Mouse (Mus musculus): Measurements from ENCODE around the gene Inhbc. TPM values are rescaled to one million over a fixed set of nuclear protein-coding genes. Genes with fewer than 3 reads are reported as not detected.

The Inhbc gene
- polyA plus RNA-seq, 2 experiments = not detected

DNA sequence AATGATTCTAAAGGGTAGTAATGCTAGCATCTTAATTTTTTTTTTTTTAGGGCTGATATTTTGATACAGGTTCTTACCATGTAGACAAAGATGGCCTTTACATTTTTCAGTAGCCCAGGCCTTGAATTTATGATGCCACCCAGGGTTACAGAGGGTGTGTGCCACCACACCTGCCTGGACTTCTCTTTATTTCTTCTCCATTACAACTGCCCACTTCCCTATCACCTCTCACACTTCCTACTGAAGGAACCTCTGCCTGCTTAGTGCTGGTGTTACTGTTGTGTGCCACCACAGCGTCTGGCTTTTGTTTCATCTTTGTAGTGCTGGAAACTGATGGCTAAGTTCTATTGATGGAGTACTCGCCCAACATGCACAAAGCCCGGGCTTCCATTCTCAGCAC, 9.5 kb downstream of the Inhbc start:
- Histone ChIP-seq H3K27me3 (ENCODE audit: control insufficient read depth, insufficient read depth, low read length) (no peaks in the 10 kb centered on the region), H3K4me3 (replicated peaks; ENCODE audit: low read length) (no peak overlapping the region), H3K4me1 (ENCODE audit: control insufficient read depth, insufficient read depth, low read length) (no peaks in the 10 kb centered on the region), H3K9ac (ENCODE audit: low read depth, low read length, severe bottlenecking) (no peak overlapping the region), H3K36me3 (ENCODE audit: control insufficient read depth, insufficient read depth, low read length) (no peaks in the 10 kb centered on the region), H3K27ac (replicated peaks; ENCODE audit: low read depth, low read length) (no peak overlapping the region), H3K4me2 (replicated peaks; ENCODE audit: low read depth, low read length, severe bottlenecking) (no peak overlapping the region), H3K9me3 (ENCODE audit: control insufficient read depth, low read length) (no peaks in the 10 kb centered on the region)
- DNase-seq (ENCODE audit: low spot score) = no peak
- WGBS = 78% methylated on average over 3 of the region's 3 CpGs
- no peak for ATAC-seq (ENCODE audit: low FRiP score, low read depth)
- TF ChIP-seq POLR2A (IDR thresholded peaks at IDR 0.05; ENCODE audit: borderline replicate concordance, extremely low read depth, insufficient read depth, insufficient read length) = no peak

DNA sequence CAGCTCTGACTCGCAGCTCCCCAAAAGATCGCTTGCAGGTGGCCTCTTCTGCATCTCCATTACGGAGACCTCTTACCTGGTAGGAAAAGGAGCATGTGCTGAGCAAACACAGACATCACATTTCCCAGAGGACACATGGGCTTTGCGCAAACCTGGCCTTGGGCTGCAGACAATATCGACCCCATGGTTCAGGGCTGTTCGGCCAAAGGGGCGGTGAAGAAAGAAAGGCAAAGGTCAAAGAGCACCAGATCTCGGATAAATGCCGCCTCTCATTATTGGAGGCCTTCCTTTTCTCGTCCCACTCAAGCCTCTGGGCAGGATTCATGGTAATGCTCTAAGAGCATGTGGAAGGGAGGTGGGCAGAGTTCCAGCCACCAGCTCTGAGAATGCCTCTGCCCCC, 14.9 kb downstream of the Inhbc start:
- no peak overlapping the region for H3K27ac ChIP-seq (replicated peaks; ENCODE audit: low read depth, low read length)
- H3K9me3 ChIP-seq (ENCODE audit: control insufficient read depth, low read length) = no peaks in the 10 kb centered on the region
- 0 out of 2 replicates have a peak, but pooled peaks cover 6% of the 10 kb centered on the region for H3K4me1 ChIP-seq (ENCODE audit: control insufficient read depth, insufficient read depth, low read length)
- H3K4me2 ChIP-seq (replicated peaks; ENCODE audit: low read depth, low read length, severe bottlenecking) = no peak overlapping the region
- 72% methylated on average over 10 of the region's 10 CpGs for WGBS
- ATAC-seq (ENCODE audit: low FRiP score, low read depth) (no peak), DNase-seq (ENCODE audit: low spot score) (no peak)
- H3K9ac ChIP-seq (ENCODE audit: low read depth, low read length, severe bottlenecking) = no peak overlapping the region
- no peak overlapping the region for H3K4me3 ChIP-seq (replicated peaks; ENCODE audit: low read length)
- H3K36me3 ChIP-seq (ENCODE audit: control insufficient read depth, insufficient read depth, low read length) = no peaks in the 10 kb centered on the region
- no peak for TF ChIP-seq POLR2A (IDR thresholded peaks at IDR 0.05; ENCODE audit: borderline replicate concordance, extremely low read depth, insufficient read depth, insufficient read length)
- H3K27me3 ChIP-seq (ENCODE audit: control insufficient read depth, insufficient read depth, low read length) = no peaks in the 10 kb centered on the region

DNA sequence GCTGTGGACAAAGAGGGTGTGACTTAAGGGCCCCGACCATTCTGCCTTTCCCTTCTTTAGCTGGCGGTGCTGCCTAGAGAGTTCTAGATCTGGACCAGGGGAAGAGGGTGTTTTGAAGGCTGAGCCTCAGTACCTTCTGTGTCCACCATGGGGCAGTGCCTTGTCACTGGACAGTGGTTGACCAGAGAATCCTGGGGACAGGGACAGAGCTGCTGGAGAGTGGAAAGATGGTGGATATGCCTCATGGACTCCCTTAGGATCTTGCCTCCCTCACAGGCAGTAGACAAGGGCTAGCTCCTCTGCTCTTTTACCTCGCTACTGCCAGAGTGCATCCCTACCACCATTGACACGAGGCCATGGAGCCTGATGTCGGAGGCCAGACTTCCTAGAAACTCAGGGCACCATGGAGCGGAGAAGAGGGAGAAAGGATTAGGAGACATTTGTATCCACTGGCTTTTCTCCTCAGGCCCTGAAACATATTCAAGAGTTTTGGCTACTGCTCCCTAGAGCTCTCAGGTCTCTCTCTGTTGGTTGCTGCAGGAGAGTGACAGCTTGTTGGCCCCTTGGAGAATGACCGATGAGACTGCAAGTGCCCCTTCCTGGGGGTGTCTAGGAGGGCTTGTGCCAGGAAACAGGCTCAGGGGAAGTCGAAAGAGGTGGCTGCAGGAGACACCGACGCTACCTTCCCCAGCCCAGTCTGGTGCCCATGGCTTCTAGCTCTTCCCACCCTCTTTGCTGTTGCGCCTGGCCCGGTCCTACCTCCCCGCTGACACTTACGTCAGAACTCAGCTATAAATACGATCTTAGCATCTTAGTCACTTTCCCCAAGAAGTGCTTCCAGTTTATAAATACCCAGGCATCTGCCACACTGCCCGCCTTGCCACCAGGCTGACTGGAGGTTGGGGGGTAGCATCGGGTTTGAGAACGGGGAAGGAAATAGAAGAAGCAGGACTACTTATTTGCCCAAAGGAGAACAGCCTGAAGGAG, 16.0 kb downstream of the Inhbc start, which contains the start of gene Inhbe:
Gene Inhbe (minus strand): TSS at position 503 of the 987 bp plus-strand sequence.
- no peak for ATAC-seq (ENCODE audit: low FRiP score, low read depth)
- Histone ChIP-seq H3K4me1 (ENCODE audit: control insufficient read depth, insufficient read depth, low read length) (0 out of 2 replicates have a peak, but pooled peaks cover 6% of the 10 kb centered on the region), H3K9me3 (ENCODE audit: control insufficient read depth, low read length) (no peaks in the 10 kb centered on the region), H3K4me2 (replicated peaks; ENCODE audit: low read depth, low read length, severe bottlenecking) (no peak within 1 kb of the TSS), H3K27ac (replicated peaks; ENCODE audit: low read depth, low read length) (no peak within 1 kb of the TSS), H3K27me3 (ENCODE audit: control insufficient read depth, insufficient read depth, low read length) (no peaks in the 10 kb centered on the region), H3K9ac (ENCODE audit: low read depth, low read length, severe bottlenecking) (no peak within 1 kb of the TSS), H3K36me3 (ENCODE audit: control insufficient read depth, insufficient read depth, low read length) (no peaks in the 10 kb centered on the region), H3K4me3 (replicated peaks; ENCODE audit: low read length) (no peak within 1 kb of the TSS)
- WGBS = 83% methylated on average over 18 of the region's 18 CpGs
- TF ChIP-seq POLR2A (IDR thresholded peaks at IDR 0.05; ENCODE audit: borderline replicate concordance, extremely low read depth, insufficient read depth, insufficient read length) = no peak
- DNase-seq (ENCODE audit: low spot score) = no peak

DNA sequence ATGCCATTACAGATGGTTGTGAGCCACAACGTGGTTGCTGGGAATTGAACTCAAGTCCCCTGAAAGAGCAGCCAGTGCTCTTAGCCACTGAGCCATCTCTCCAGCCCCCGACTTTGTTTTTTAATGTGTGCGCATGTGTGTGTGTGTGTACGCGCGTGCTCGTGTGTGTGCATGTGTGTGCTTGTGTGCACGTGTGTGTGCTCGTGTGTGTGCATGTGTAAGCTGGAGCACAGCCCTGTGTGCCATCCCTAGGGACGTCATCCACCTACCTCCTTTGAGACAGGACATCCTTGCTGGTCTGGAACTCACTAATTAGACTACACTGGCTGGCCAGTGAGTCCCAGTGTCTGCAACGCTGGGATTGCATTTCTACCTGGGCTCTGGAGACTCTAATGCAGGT, 17.5 kb downstream of the Inhbc start:
- Histone ChIP-seq H3K9ac (ENCODE audit: low read depth, low read length, severe bottlenecking) (no peak overlapping the region), H3K36me3 (ENCODE audit: control insufficient read depth, insufficient read depth, low read length) (no peaks in the 10 kb centered on the region), H3K27ac (replicated peaks; ENCODE audit: low read depth, low read length) (no peak overlapping the region), H3K27me3 (ENCODE audit: control insufficient read depth, insufficient read depth, low read length) (no peaks in the 10 kb centered on the region), H3K4me1 (ENCODE audit: control insufficient read depth, insufficient read depth, low read length) (0 out of 2 replicates have a peak, but pooled peaks cover 6% of the 10 kb centered on the region), H3K9me3 (ENCODE audit: control insufficient read depth, low read length) (no peaks in the 10 kb centered on the region), H3K4me3 (replicated peaks; ENCODE audit: low read length) (no peak overlapping the region), H3K4me2 (replicated peaks; ENCODE audit: low read depth, low read length, severe bottlenecking) (no peak overlapping the region)
- ATAC-seq (ENCODE audit: low FRiP score, low read depth) (no peak), DNase-seq (ENCODE audit: low spot score) (no peak)
- no peak for TF ChIP-seq POLR2A (IDR thresholded peaks at IDR 0.05; ENCODE audit: borderline replicate concordance, extremely low read depth, insufficient read depth, insufficient read length)
- WGBS = 88% methylated on average over 11 of the region's 11 CpGs

DNA sequence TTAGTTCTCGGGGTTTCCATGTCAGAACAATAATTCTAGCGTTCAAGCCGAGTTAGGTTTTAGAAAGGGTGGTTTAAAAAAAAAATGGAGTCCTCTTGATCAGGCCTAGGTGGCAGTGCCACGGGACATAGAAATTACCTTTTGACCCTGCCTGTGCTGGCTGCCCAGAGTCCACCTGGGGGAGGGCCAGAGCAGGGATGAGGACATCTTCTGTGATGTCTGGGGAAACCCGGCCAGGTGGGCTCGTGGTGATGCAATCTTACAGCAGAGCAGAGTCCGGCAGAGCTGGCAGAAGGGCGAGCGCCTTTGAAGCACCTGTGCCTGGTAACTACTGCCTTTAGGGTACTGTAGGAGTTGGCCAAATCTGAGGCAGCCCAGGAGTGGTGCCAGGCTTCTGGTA, 18.0 kb downstream of the Inhbc start:
- Histone ChIP-seq H3K27me3 (ENCODE audit: control insufficient read depth, insufficient read depth, low read length) (no peaks in the 10 kb centered on the region), H3K36me3 (ENCODE audit: control insufficient read depth, insufficient read depth, low read length) (no peaks in the 10 kb centered on the region), H3K27ac (replicated peaks; ENCODE audit: low read depth, low read length) (no peak overlapping the region), H3K4me2 (replicated peaks; ENCODE audit: low read depth, low read length, severe bottlenecking) (no peak overlapping the region), H3K9ac (ENCODE audit: low read depth, low read length, severe bottlenecking) (no peak overlapping the region), H3K9me3 (ENCODE audit: control insufficient read depth, low read length) (no peaks in the 10 kb centered on the region), H3K4me3 (replicated peaks; ENCODE audit: low read length) (no peak overlapping the region), H3K4me1 (ENCODE audit: control insufficient read depth, insufficient read depth, low read length) (0 out of 2 replicates have a peak, but pooled peaks cover 6% of the 10 kb centered on the region)
- no peak for TF ChIP-seq POLR2A (IDR thresholded peaks at IDR 0.05; ENCODE audit: borderline replicate concordance, extremely low read depth, insufficient read depth, insufficient read length)
- DNase-seq (ENCODE audit: low spot score) (no peak), ATAC-seq (ENCODE audit: low FRiP score, low read depth) (no peak)
- WGBS = 60% methylated on average over 9 of the region's 9 CpGs

All from limb, embryonic 14.5 days (tissue).